Mouse (Mus musculus): ENCODE measurements around the gene Snrpb. TPM values are rescaled to one million over a fixed set of nuclear protein-coding genes. Genes with fewer than 3 reads are reported as not detected.
A peak's percentile ranks its signal among the peaks of the same experiment; 100 is the strongest.

The Snrpb gene
- 620 and 646 TPM in 2 replicates for polyA plus RNA-seq (2016; fragmentation: Nextera tagmentation; extraction: Ambion mirVana)

DNA sequence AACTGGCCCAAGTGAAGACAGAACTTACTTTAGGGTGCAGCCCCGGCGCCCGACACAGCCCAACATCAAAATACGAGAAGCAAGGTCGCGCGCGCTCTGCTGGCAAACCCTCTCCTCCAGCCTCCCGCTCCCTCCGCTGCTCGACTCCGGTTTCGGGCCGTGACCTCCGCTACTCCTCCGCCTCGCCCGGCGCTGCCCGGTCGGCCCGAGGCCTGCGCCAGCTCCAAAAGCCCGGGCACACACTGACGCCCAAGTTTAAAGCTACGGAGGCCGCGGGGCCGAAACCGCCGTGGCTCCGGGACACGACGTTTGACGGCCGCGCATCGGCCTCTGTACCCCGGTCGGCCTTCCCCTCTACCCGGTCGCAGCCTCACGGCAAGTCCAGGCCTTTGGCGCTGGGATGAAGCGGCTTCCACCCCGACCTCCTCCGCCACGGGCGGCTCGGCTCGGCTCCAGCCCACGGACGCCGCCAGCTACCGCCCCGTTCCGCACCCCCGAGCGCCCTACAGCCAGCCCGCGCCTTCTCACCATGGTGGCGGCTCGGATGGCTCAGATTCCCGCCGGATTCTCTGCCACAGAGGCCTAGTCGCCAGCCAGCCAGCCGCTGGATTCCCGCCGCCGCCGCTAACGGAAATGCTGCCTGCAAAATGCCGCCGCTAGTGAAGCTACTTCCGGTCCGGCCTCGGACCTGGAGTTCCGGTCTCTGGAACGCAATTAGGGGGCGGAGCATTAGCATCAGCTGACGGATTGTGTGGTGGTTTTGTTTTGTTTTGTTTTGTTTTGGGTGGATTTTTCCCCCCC lies at the start of gene Snrpb:
Gene Snrpb (minus strand): TSS at position 698 of the 801 bp plus-strand sequence.
- no peaks in the 10 kb centered on the region for H3K27me3 ChIP-seq
- H3K4me2 ChIP-seq (replicated peaks), result peak within 1 kb of the TSS; percentile 83
- WGBS, result under 1% methylated on average over 81 of the region's 81 CpGs
- peak within 1 kb of the TSS; percentile 99 for H3K9ac ChIP-seq
- no peaks in the 10 kb centered on the region for H3K9me3 ChIP-seq
- peak within 1 kb of the TSS; percentile 97 for H3K4me3 ChIP-seq
- peaks cover 16% of the 10 kb centered on the region for H3K4me1 ChIP-seq
- peak; percentile 87 for ATAC-seq (ENCODE audit: insufficient number of reproducible peaks, insufficient read depth, low FRiP score, low TSS enrichment)
- H3K27ac ChIP-seq, result peak within 1 kb of the TSS; percentile 98
- peaks cover 28% of the 10 kb centered on the region for H3K36me3 ChIP-seq

DNA sequence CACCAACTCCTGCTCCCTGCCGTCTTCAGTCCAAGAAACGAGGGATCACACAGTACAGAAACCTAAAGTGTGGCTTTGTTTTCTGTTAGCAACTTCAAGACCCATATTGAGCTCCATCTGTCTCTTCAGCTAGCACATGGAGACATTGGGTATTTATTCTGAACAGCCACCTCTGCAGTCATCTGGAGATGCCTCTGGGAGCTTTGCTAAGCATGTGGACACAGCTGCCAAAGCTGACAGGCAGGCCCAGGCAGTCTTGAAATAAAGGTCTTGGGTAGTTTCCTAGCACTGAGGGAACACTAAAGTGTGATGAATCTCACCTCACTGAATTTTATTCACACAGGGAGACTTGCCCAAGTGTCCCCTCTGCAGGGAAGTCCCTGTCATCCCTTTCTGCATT lies 32.4 kb upstream of the Snrpb start:
- Histone ChIP-seq H3K9me3 (no peaks in the 10 kb centered on the region), H3K27ac (no peak overlapping the region), H3K4me1 (no peaks in the 10 kb centered on the region), H3K4me2 (replicated peaks) (no peak overlapping the region), H3K9ac (no peak overlapping the region), H3K36me3 (no peaks in the 10 kb centered on the region), H3K27me3 (no peaks in the 10 kb centered on the region), H3K4me3 (no peak overlapping the region)
- ATAC-seq (ENCODE audit: insufficient number of reproducible peaks, insufficient read depth, low FRiP score, low TSS enrichment), result no peak
- WGBS, result 81% methylated on average over 2 of the region's 2 CpGs

GRCm38 (mm10) chr2:130209636-130210035 lies 30.4 kb upstream of the Snrpb start:
- Histone ChIP-seq H3K9ac (no peak overlapping the region), H3K4me1 (no peaks in the 10 kb centered on the region), H3K27me3 (no peaks in the 10 kb centered on the region), H3K4me2 (replicated peaks) (no peak overlapping the region), H3K4me3 (no peak overlapping the region), H3K9me3 (no peaks in the 10 kb centered on the region), H3K27ac (no peak overlapping the region), H3K36me3 (no peaks in the 10 kb centered on the region)
- WGBS, result 93% methylated on average over 3 of the region's 3 CpGs
- ATAC-seq (ENCODE audit: insufficient number of reproducible peaks, insufficient read depth, low FRiP score, low TSS enrichment), result no peak

DNA sequence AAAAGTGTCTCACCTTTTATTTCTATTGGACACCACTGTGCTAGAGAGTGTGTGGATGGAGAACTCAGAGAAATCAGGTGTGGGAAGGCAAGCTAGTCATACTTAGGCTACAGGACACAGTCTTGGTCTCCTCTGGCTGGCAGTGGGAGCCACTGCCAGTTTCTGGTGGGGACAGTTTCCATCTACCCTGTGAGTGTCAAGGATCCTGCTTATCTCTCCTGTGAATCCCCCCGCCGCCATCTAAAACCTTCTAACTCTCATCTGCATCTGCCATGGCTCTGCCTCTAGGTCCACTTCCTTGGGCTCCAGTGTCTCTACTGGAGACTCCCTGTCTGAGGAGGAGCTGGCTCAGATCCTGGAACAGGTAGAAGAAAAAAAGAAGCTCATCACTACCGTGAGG lies 28.8 kb upstream of the Snrpb start:
- H3K36me3 ChIP-seq, result no peaks in the 10 kb centered on the region
- ATAC-seq (ENCODE audit: insufficient number of reproducible peaks, insufficient read depth, low FRiP score, low TSS enrichment), result no peak
- no peaks in the 10 kb centered on the region for H3K27me3 ChIP-seq

DNA sequence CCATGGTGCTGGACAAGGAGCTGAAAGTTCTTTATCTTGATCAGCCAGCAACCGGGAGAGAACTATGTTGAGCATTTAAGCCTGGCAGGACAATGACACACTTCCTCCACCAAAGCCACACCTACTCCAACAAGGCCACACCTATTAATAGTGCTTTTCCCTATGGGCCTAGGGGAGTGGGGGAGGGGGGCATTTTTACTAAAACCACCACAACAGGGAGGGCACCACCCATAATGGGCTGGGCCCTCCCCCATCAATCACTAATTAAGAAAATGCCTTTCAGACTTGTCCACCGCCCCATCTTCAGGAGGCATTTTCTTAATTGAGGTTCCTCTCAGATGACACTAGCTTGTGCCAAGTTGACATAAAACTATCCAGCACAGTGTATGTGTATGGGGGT lies 28.2 kb upstream of the Snrpb start:
- Histone ChIP-seq H3K4me3 (no peak overlapping the region), H3K27me3 (no peaks in the 10 kb centered on the region)
- 77% methylated on average over 2 of the region's 2 CpGs for WGBS

More for the DNA sequence above, 28.8 kb upstream of the Snrpb start:
- Histone ChIP-seq H3K9ac (no peak overlapping the region), H3K4me3 (no peak overlapping the region), H3K4me2 (replicated peaks) (no peak overlapping the region), H3K9me3 (no peaks in the 10 kb centered on the region), H3K27ac (no peak overlapping the region), H3K4me1 (no peaks in the 10 kb centered on the region)
- 87% methylated on average over 3 of the region's 3 CpGs for WGBS

DNA sequence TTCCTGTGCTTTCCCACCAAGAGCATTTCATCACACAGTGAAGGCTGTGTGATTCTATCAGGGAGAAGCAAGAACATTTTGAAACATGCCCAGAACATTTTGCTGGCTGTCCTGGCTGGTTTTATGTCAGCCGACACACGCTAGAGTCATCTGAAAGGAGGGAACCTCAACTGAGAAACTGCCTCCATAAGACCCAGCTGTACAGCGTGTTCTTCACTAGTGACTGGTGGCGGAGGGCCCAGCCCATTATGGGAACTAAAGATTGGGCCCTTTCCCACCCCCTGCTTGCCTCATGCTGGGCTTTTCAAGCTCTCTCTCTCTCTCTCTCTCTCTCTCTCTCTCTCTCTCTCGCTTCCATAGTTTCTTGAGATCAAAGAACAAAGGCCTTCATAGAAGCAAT lies 21.8 kb upstream of the Snrpb start:
- Histone ChIP-seq H3K27ac (no peak overlapping the region), H3K9ac (no peak overlapping the region), H3K27me3 (no peaks in the 10 kb centered on the region), H3K4me2 (replicated peaks) (no peak overlapping the region), H3K36me3 (no peaks in the 10 kb centered on the region), H3K4me3 (no peak overlapping the region), H3K4me1 (0 out of 2 replicates have a peak, but pooled peaks cover 3% of the 10 kb centered on the region), H3K9me3 (0 out of 2 replicates have a peak, but pooled peaks cover 3% of the 10 kb centered on the region)
- WGBS, result 75% methylated on average over 5 of the region's 5 CpGs
- ATAC-seq (ENCODE audit: insufficient number of reproducible peaks, insufficient read depth, low FRiP score, low TSS enrichment), result no peak

More for the DNA sequence above, 28.2 kb upstream of the Snrpb start:
- H3K9ac ChIP-seq, result no peak overlapping the region
- no peaks in the 10 kb centered on the region for H3K9me3 ChIP-seq
- H3K4me1 ChIP-seq, result no peaks in the 10 kb centered on the region
- no peaks in the 10 kb centered on the region for H3K36me3 ChIP-seq
- no peak for ATAC-seq (ENCODE audit: insufficient number of reproducible peaks, insufficient read depth, low FRiP score, low TSS enrichment)
- no peak overlapping the region for H3K4me2 ChIP-seq (replicated peaks)
- no peak overlapping the region for H3K27ac ChIP-seq

DNA sequence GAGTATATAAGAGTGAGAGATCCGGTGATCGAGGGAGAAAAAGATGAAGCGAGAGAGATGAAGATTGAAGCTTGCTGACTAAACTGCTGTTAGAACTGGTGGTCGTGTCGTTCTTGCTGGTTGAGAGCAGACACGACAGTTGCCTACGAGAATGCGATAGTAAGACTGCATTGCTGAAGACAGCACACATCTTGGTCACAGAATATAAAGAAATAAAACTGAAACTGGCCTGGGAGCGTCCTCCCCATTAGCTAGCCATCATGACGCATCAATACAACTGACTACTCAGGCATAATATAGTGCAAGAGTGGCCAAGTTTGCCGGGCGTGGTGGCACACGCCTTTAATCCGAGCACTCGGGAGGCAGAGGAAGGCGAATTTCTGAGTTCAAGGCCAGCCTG lies 15.7 kb upstream of the Snrpb start, which contains the start of gene Tmc2:
Gene Tmc2 (plus strand): TSS at position 301 of the 400 bp plus-strand sequence.
- Histone ChIP-seq H3K27ac (no peak within 1 kb of the TSS), H3K4me1 (no peaks in the 10 kb centered on the region), H3K9ac (no peak within 1 kb of the TSS), H3K4me2 (replicated peaks) (no peak within 1 kb of the TSS), H3K4me3 (no peak within 1 kb of the TSS), H3K27me3 (no peaks in the 10 kb centered on the region), H3K36me3 (no peaks in the 10 kb centered on the region), H3K9me3 (peaks cover 4% of the 10 kb centered on the region; the same call in 1 of the 2 replicates)
- WGBS, result 91% methylated on average over 16 of the region's 16 CpGs
- no peak for ATAC-seq (ENCODE audit: insufficient number of reproducible peaks, insufficient read depth, low FRiP score, low TSS enrichment)

DNA sequence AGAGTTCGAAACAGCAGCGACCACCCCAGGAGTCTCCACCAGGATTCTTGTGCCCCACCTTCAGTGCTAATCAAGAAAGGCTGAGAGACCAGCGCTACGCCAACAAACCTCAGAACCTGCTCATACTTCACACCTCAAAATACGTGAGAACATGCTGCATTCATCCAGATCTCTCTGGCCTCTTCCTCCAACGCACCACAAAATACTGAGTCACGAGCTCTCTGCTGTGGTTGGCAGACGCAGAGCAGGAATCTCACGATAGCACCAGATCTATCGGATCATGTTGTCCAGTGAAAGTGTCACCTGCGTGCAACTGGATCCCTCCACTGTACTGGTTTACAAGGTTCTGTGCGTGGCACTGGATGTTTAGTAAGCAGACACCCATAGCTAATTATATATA lies 9.2 kb upstream of the Snrpb start:
- Histone ChIP-seq H3K27ac (no peak overlapping the region), H3K4me2 (replicated peaks) (no peak overlapping the region), H3K9me3 (peaks cover 4% of the 10 kb centered on the region; the same call in 1 of the 2 replicates), H3K9ac (no peak overlapping the region), H3K4me1 (no peaks in the 10 kb centered on the region), H3K36me3 (no peaks in the 10 kb centered on the region), H3K4me3 (no peak overlapping the region), H3K27me3 (no peaks in the 10 kb centered on the region)
- no peak for ATAC-seq (ENCODE audit: insufficient number of reproducible peaks, insufficient read depth, low FRiP score, low TSS enrichment)
- 86% methylated on average over 12 of the region's 12 CpGs for WGBS

GRCm38 (mm10) chr2:130179507-130180019 lies 360 bp upstream of the Snrpb start:
- Histone ChIP-seq H3K27ac (peak overlapping the region; percentile 98), H3K27me3 (no peaks in the 10 kb centered on the region), H3K9me3 (no peaks in the 10 kb centered on the region), H3K36me3 (peaks cover 22% of the 10 kb centered on the region), H3K4me1 (peaks cover 16% of the 10 kb centered on the region), H3K4me3 (peak overlapping the region; percentile 97), H3K9ac (peak overlapping the region; percentile 99), H3K4me2 (replicated peaks) (peak overlapping the region; percentile 66)
- peak; percentile 76 for ATAC-seq (ENCODE audit: insufficient number of reproducible peaks, insufficient read depth, low FRiP score, low TSS enrichment)
- 1% methylated on average over 15 of the region's 15 CpGs for WGBS

DNA sequence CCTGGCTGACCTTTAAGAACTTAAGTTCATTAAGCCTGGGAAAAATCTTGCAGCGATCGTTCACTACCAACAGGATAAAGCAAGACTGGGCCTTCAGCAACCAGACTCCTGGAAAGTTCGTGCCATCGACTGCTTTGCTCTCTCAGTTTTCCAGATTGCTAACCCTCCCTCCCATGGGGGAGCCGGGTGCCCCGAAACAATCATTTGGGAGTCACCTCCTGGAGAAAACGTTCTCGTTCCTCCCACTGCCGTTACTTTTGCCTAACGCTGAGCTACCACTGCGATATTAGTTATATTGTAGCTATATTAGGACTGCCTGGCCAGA lies 860 bp downstream of the Snrpb start:
- 0% methylated on average over 11 of the region's 11 CpGs for WGBS
- Histone ChIP-seq H3K4me2 (replicated peaks) (peak overlapping the region; percentile 83), H3K36me3 (peaks cover 34% of the 10 kb centered on the region), H3K9me3 (no peaks in the 10 kb centered on the region), H3K9ac (peak overlapping the region; percentile 99), H3K4me3 (peak overlapping the region; percentile 97), H3K27ac (peak overlapping the region; percentile 98), H3K4me1 (peaks cover 16% of the 10 kb centered on the region), H3K27me3 (no peaks in the 10 kb centered on the region)
- no peak for ATAC-seq (ENCODE audit: insufficient number of reproducible peaks, insufficient read depth, low FRiP score, low TSS enrichment)

- H3K4me2 ChIP-seq (replicated peaks), result peak overlapping the region; percentile 83
- peak overlapping the region; percentile 97; the same call in 1 of the 2 replicates for H3K4me3 ChIP-seq
- peak overlapping the region; percentile 99 for H3K9ac ChIP-seq
- no peak for ATAC-seq (ENCODE audit: insufficient number of reproducible peaks, insufficient read depth, low FRiP score, low TSS enrichment)
- 73% methylated on average over 8 of the region's 8 CpGs for WGBS
- no peaks in the 10 kb centered on the region for H3K27me3 ChIP-seq
- H3K36me3 ChIP-seq, result peaks cover 49% of the 10 kb centered on the region
- H3K27ac ChIP-seq, result no peak overlapping the region
- H3K9me3 ChIP-seq, result no peaks in the 10 kb centered on the region
- H3K4me1 ChIP-seq, result peaks cover 16% of the 10 kb centered on the region
Measured at GRCm38 (mm10) chr2:130176820-130177219, 2.4 kb downstream of the Snrpb start.

DNA sequence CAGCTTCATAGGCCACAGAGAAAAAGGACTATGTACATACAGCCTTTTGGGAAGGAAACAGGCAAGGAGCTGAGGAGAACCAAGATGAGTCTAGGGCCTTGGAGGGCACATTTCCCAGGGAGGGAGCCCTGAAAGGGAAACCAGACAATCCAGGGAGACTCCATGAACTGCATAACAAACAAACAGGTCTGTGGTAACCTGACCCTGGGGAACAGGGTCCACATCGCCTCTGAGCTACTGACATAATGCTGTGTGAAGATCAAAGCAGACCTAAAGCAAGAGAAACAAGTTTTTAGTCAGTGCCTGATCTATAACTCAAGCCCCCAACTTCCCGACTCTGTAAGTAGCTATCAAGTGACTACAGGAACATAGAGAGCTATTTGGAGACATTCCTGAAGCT lies 7.5 kb downstream of the Snrpb start:
- H3K4me1 ChIP-seq, result peaks cover 2% of the 10 kb centered on the region
- peaks cover 71% of the 10 kb centered on the region for H3K36me3 ChIP-seq
- H3K9me3 ChIP-seq, result no peaks in the 10 kb centered on the region
- no peaks in the 10 kb centered on the region for H3K27me3 ChIP-seq
- H3K4me2 ChIP-seq (replicated peaks), result no peak overlapping the region
- 62% methylated on average over 2 of the region's 2 CpGs for WGBS
- H3K4me3 ChIP-seq, result no peak overlapping the region
- H3K9ac ChIP-seq, result no peak overlapping the region
- H3K27ac ChIP-seq, result no peak overlapping the region
- ATAC-seq (ENCODE audit: insufficient number of reproducible peaks, insufficient read depth, low FRiP score, low TSS enrichment), result no peak
